ENCODE assay signal across 26 mouse cellular contexts in genomic region chr11:36824666-36825065, GRCm38 (mm10).
DNase-seq lines count a peak whose midpoint lies in the region; ATAC-seq and TF ChIP-seq lines count a peak whose summit lies in the region.
"Had no signal": no experiment of that assay in that cellular context is flagged by ENCODE, and none has a peak within 500 bp of the region (broad histone marks: within the 10 kb centered on the region; RNA-seq: fewer than 3 reads in every experiment).

No protein-coding gene starts in this region.

- no peak overlapping the region for H3K4me3 ChIP-seq in heart, embryonic 13.5 days
- no peak overlapping the region for H3K4me3 ChIP-seq in lung, embryonic 14.5 days (ENCODE audit: low read depth, low read length)
- no peak overlapping the region for H3K4me3 ChIP-seq in midbrain, embryonic 15.5 days
- H3K4me3 ChIP-seq in midbrain, embryonic 10.5 days: no peak overlapping the region
- no peak overlapping the region for H3K4me3 ChIP-seq in thymus, adult 2 months (ENCODE audit: control insufficient read depth, insufficient read depth, low read length)
- H3K4me3 ChIP-seq: embryonic facial prominence, embryonic 15.5 days; erythroblast, embryonic 14.5 days; forebrain, embryonic 10.5 days; gastrocnemius, adult 2 months; hindbrain, embryonic 12.5 days had no signal

- H3K27ac ChIP-seq in heart, embryonic 13.5 days (replicated peaks): no peak overlapping the region
- no peak overlapping the region for H3K27ac ChIP-seq in lung, embryonic 14.5 days (ENCODE audit: low read depth)
- peak overlapping the region; percentile 29; the same call in 1 of the 2 replicates for H3K27ac ChIP-seq in midbrain, embryonic 15.5 days
- H3K27ac ChIP-seq in midbrain, embryonic 10.5 days (replicated peaks): no peak overlapping the region
- no peak overlapping the region for H3K27ac ChIP-seq in thymus, adult 2 months (ENCODE audit: control insufficient read depth, insufficient read depth, low read length)
- H3K27ac ChIP-seq: embryonic facial prominence, embryonic 15.5 days; forebrain, embryonic 10.5 days; gastrocnemius, adult 2 months; hindbrain, embryonic 12.5 days had no signal

- H3K4me2 ChIP-seq in heart, embryonic 13.5 days: peak overlapping the region; percentile 4; the same call in 1 of the 2 replicates
- peak overlapping the region; percentile 48 for H3K4me2 ChIP-seq in lung, embryonic 14.5 days
- H3K4me2 ChIP-seq in midbrain, embryonic 15.5 days: no peak overlapping the region
- H3K4me2 ChIP-seq: embryonic facial prominence, embryonic 15.5 days; hindbrain, embryonic 12.5 days had no signal

- no peaks in the 10 kb centered on the region for H3K4me1 ChIP-seq in heart, embryonic 13.5 days
- H3K4me1 ChIP-seq in lung, embryonic 14.5 days (ENCODE audit: insufficient read depth): no peaks in the 10 kb centered on the region
- peaks cover 12% of the 10 kb centered on the region for H3K4me1 ChIP-seq in midbrain, embryonic 15.5 days
- H3K4me1 ChIP-seq in midbrain, embryonic 10.5 days: peaks cover 8% of the 10 kb centered on the region
- H3K4me1 ChIP-seq in thymus, adult 2 months (replicated peaks; ENCODE audit: control insufficient read depth, insufficient read depth, low read length): no peaks in the 10 kb centered on the region
- H3K4me1 ChIP-seq: embryonic facial prominence, embryonic 15.5 days had no signal

- TF ChIP-seq CTCF in lung, embryonic 14.5 days (IDR thresholded peaks at IDR 0.05; ENCODE audit: low read depth): no peak
- TF ChIP-seq CTCF in brain, embryonic 14.5 days (IDR thresholded peaks at IDR 0.05; ENCODE audit: borderline replicate concordance, extremely low read depth, insufficient read depth, insufficient read length): no peak
- TF ChIP-seq CTCF in thymus, adult 2 months (IDR thresholded peaks at IDR 0.05; ENCODE audit: borderline replicate concordance, control insufficient read depth, extremely low read depth, insufficient read depth, low read length, poor library complexity): no peak

- no peak for DNase-seq in heart, adult 18-20 months
- DNase-seq in lung, embryonic 14.5 days: peak; percentile 61
- no peak for DNase-seq in lung, postnatal 25 days (ENCODE audit: low spot score)
- no peak for DNase-seq in midbrain, embryonic 10.5 days (ENCODE audit: low spot score)
- DNase-seq in brain, embryonic 14.5 days (ENCODE audit: low read depth): peak; percentile 15
- DNase-seq in thymus, adult 2 months: no peak
- DNase-seq: adrenal gland, postnatal 14 days; cerebellum, adult 11 months; cerebellum, adult 8-10 months; cerebellum, postnatal 14 days; embryo, embryonic 11 days; gastrocnemius, adult 2 months; gastrocnemius, postnatal 25 days; heart, postnatal 10 days; heart, postnatal 4 days had no signal

- TF ChIP-seq POLR2A in brain, embryonic 14.5 days (IDR thresholded peaks at IDR 0.05; ENCODE audit: borderline replicate concordance, extremely low read depth, insufficient read depth, insufficient read length, poor library complexity, severe bottlenecking): no peak
- TF ChIP-seq POLR2A in thymus, adult 2 months (IDR thresholded peaks at IDR 0.05; ENCODE audit: control insufficient read depth, extremely low read depth, insufficient read depth, low read length, poor library complexity): no peak

- H3K9me3 ChIP-seq in heart, embryonic 13.5 days: no peaks in the 10 kb centered on the region
- H3K9me3 ChIP-seq in lung, embryonic 14.5 days (ENCODE audit: low read depth, low read length): no peaks in the 10 kb centered on the region
- H3K9me3 ChIP-seq in midbrain, embryonic 15.5 days: no peaks in the 10 kb centered on the region
- H3K9me3 ChIP-seq in midbrain, embryonic 10.5 days (replicated peaks): no peaks in the 10 kb centered on the region
- H3K9me3 ChIP-seq: embryonic facial prominence, embryonic 15.5 days; forebrain, embryonic 10.5 days; hindbrain, embryonic 12.5 days had no signal

- no peak for ATAC-seq in heart, embryonic 13.5 days (ENCODE audit: extremely low read depth, insufficient number of reproducible peaks, low FRiP score, low TSS enrichment)
- peak; percentile 60; the same call in 1 of the 2 replicates for ATAC-seq in lung, embryonic 14.5 days (ENCODE audit: insufficient read depth)
- ATAC-seq in midbrain, embryonic 15.5 days (replicated peaks): no peak
- ATAC-seq: activated CD4-positive, CD25-positive, alpha-beta regulatory T cell, adult 4 months; forebrain, embryonic 16.5 days; hindbrain, embryonic 16.5 days; Patski had no signal

- H3K36me3 ChIP-seq in heart, embryonic 13.5 days: no peaks in the 10 kb centered on the region
- no peaks in the 10 kb centered on the region for H3K36me3 ChIP-seq in lung, embryonic 14.5 days (ENCODE audit: insufficient read depth)
- no peaks in the 10 kb centered on the region for H3K36me3 ChIP-seq in midbrain, embryonic 15.5 days (replicated peaks)
- no peaks in the 10 kb centered on the region for H3K36me3 ChIP-seq in midbrain, embryonic 10.5 days
- H3K36me3 ChIP-seq in thymus, adult 2 months (ENCODE audit: control insufficient read depth, insufficient read depth, low read length): no peaks in the 10 kb centered on the region
- H3K36me3 ChIP-seq: embryonic facial prominence, embryonic 15.5 days; forebrain, embryonic 10.5 days; hindbrain, embryonic 12.5 days had no signal

- no peak overlapping the region for H3K9ac ChIP-seq in heart, embryonic 13.5 days
- no peak overlapping the region for H3K9ac ChIP-seq in lung, embryonic 14.5 days
- H3K9ac ChIP-seq in midbrain, embryonic 15.5 days: no peak overlapping the region
- H3K9ac ChIP-seq: embryonic facial prominence, embryonic 15.5 days; hindbrain, embryonic 12.5 days had no signal

- 40% methylated on average over 7 of the region's 7 CpGs for WGBS in heart, embryonic 13.5 days
- WGBS in lung, embryonic 14.5 days: 14% methylated on average over 7 of the region's 7 CpGs
- 31% methylated on average over 7 of the region's 7 CpGs for WGBS in midbrain, embryonic 15.5 days
- 42% methylated on average over 7 of the region's 7 CpGs for WGBS in midbrain, embryonic 10.5 days
- WGBS in thymus, adult 2 months: 62% methylated on average over 7 of the region's 7 CpGs

- no peaks in the 10 kb centered on the region for H3K27me3 ChIP-seq in heart, embryonic 13.5 days (replicated peaks)
- H3K27me3 ChIP-seq in lung, embryonic 14.5 days (ENCODE audit: insufficient read depth, low read length): no peaks in the 10 kb centered on the region
- H3K27me3 ChIP-seq in midbrain, embryonic 15.5 days (replicated peaks): no peaks in the 10 kb centered on the region
- no peaks in the 10 kb centered on the region for H3K27me3 ChIP-seq in midbrain, embryonic 10.5 days (ENCODE audit: low read depth, poor library complexity, severe bottlenecking)
- H3K27me3 ChIP-seq in thymus, adult 2 months (ENCODE audit: control insufficient read depth, insufficient read depth, low read length): no peaks in the 10 kb centered on the region
- H3K27me3 ChIP-seq: CH12.LX; embryonic facial prominence, embryonic 15.5 days; hindbrain, embryonic 12.5 days had no signal

Comparison
In these comparisons a context has a peak if more than half of its experiments do, and no peak if none do; other contexts are left out.
1. DNase-seq: peak in lung, embryonic 14.5 days (single experiment) and brain, embryonic 14.5 days (single experiment); none in heart, adult 18-20 months (0 of 2), lung, postnatal 25 days (single experiment), midbrain, embryonic 10.5 days (single experiment) and thymus, adult 2 months (single experiment).